Mouse (Mus musculus): ENCODE results near the gene Aadacl3. TPM values are rescaled to one million over a fixed set of nuclear protein-coding genes. Genes with fewer than 3 reads are reported as not detected.

Aadacl3 gene
- total RNA-seq (2023; ENCODE audit: inconsistent age), result not detected in 4 replicates

DNA sequence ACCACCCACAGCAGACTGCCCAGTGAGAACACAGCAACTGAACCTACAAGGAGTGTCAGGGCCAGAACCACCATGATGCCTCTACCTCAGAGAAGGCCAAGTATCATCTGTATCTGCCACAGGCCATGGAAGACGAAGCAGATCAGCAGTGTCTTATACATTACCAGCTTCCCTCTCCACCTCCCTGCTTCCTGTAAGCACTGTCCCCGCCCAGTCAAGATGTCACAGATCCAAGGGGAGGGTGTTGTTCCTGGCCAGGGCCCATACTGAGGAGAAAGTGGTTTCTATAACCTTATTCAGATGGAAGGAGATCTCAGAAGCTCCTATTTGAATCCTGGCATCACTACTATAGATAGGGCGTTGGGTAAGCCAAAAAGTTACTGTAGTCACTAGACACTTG is at the start of gene Aadacl3:
Gene Aadacl3 (minus strand): TSS at position 101 of the 400 bp plus-strand sequence.

DNA sequence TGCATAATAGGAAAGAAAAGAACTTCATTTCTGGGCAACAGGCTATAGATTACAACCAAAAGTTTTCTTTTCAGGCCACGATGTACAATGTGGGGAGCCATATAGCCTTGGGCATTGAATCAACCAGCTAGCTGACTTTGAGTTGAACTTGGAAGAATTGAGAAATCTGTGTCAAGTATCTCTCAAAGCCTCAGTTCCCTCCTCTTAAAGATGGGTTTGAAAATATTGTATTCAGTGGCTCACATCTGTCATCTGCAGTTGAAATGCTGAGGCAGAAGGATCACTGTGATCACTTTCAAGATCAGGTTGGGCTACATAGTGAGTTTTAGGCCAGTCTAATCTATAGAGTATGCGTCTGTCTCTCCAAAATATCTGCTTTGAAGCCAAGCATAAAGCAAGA is 10.3 kb downstream of the Aadacl3 start, which contains the start of gene Gm9944:
Gene Gm9944 (minus strand): TSS at position 101 of the 400 bp plus-strand sequence.

DNA sequence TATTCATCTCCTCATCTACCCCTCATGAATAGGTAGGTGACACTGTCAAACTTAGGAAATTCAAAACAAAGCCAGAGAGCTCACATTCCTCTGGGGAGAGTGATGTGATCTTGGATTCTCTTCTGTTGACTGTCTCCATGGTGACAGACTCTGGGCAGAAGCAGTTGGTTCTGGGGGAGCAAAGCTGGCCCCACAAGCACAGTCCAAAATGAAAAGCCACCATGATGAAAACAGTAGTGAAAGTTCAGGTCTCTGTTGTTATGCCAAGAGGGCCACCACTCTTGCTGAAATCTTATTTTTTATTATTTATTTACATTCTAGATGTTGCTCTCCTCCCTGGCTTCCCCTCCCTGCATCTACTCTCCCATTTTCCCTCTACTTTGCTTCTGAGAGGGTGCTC is 24.9 kb downstream of the Aadacl3 start, which contains the start of gene 1700012P22Rik:
Gene 1700012P22Rik (minus strand): TSS at position 101 of the 400 bp plus-strand sequence.

DNA sequence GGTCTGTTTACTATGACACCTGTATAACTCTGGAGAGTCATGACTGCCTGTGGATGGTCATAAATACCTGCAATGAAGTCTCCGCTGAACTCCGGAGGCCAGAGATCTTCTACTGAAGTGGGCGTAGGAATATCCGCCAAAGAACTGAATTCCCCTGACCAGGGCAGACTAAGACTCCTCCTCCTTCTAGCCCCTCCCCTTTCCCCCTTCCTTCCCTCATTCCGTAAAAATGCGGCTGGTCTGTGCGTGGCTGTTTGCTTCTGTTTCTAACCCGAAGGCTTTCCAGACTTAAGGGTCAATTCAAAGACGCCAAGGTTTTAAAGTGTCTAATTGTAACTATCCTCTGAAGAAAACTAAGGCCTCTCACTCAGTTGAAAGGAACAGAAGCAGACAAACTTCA is 55.3 kb downstream of the Aadacl3 start, which contains the start of gene Pramef12:
Gene Pramef12 (minus strand): TSS at position 175 of the 400 bp plus-strand sequence.

Other genes starting within 250 kb of the Aadacl3 start
- gene Pramel5, start 183.3 kb downstream of the Aadacl3 start, total RNA-seq (2023; ENCODE audit: inconsistent age), result not detected in 4 replicates
- not detected in 4 replicates for gene Gm13128, start 133.5 kb downstream of the Aadacl3 start, total RNA-seq (2023; ENCODE audit: inconsistent age)
- not detected in 4 replicates for gene Gm13119, start 105.8 kb downstream of the Aadacl3 start, total RNA-seq (2023; ENCODE audit: inconsistent age)
- gene Pramef20, start 85.8 kb downstream of the Aadacl3 start, total RNA-seq (2023; ENCODE audit: inconsistent age), result not detected in 4 replicates
- not detected in 4 replicates for gene Pramef12, start 55.3 kb downstream of the Aadacl3 start, total RNA-seq (2023; ENCODE audit: inconsistent age)
- gene 1700012P22Rik, start 25.0 kb downstream of the Aadacl3 start, total RNA-seq (2023; ENCODE audit: inconsistent age), result not detected in 4 replicates
- gene Gm9944, start 10.4 kb downstream of the Aadacl3 start, total RNA-seq (2023; ENCODE audit: inconsistent age), result not detected in 4 replicates
- not detected in 4 replicates for gene 9430007A20Rik, start 56.1 kb upstream of the Aadacl3 start, total RNA-seq (2023; ENCODE audit: inconsistent age)
- not detected in 4 replicates for gene Gm13124, start 101.4 kb upstream of the Aadacl3 start, total RNA-seq (2023; ENCODE audit: inconsistent age)
- not detected in 4 replicates for gene Aadacl4, start 150.0 kb upstream of the Aadacl3 start, total RNA-seq (2023; ENCODE audit: inconsistent age)
- not detected in 4 replicates for gene Gm436, start 222.6 kb upstream of the Aadacl3 start, total RNA-seq (2023; ENCODE audit: inconsistent age)

Data from B cell, adult (primary cell).